Comparison of ENCODE assay signal across 21 mouse cellular contexts in the genomic region with DNA sequence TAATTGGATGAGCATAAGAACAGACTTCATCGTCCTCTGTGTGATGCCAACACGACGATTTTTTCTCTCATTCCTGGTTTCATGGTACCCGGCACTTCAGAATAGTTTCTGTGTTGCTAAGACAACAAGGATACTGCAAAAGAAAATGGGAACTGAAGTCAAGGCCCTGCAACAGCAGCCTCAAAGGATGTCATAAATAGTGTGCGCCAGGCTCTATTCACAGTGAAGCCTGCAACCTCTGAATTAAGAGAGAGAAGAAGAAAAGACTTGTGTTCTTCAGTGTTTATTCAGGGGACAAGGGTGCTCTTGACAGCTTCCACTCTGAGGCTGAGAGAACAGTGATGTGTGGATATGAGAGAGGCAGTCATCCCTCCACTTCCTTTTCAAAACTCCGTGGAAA. TPM values are rescaled to one million over a fixed set of nuclear protein-coding genes. Genes with fewer than 3 reads are reported as not detected.
A peak's percentile ranks its signal among the peaks of the same experiment; 100 is the strongest.
DNase-seq lines count a peak whose midpoint lies in the region; ATAC-seq and TF ChIP-seq lines count a peak whose summit lies in the region.
"Had no signal": no experiment of that assay in that cellular context is flagged by ENCODE, and none has a peak within 500 bp of the region (broad histone marks: within the 10 kb centered on the region; RNA-seq: fewer than 3 reads in every experiment).

No protein-coding gene starts in this region.

- WGBS in forebrain, embryonic 14.5 days: 37% methylated on average over 6 of the region's 6 CpGs
- WGBS in forebrain, embryonic 12.5 days: 37% methylated on average over 6 of the region's 6 CpGs
- WGBS in forebrain, postnatal 0 days: 22% methylated on average over 6 of the region's 6 CpGs
- WGBS in hindbrain, postnatal 0 days: 21% methylated on average over 6 of the region's 6 CpGs
- 16% methylated on average over 6 of the region's 6 CpGs for WGBS in neural tube, embryonic 13.5 days
- 62% methylated on average over 6 of the region's 6 CpGs for WGBS in intestine, embryonic 16.5 days

- no peaks in the 10 kb centered on the region for H3K9me3 ChIP-seq in forebrain, embryonic 14.5 days (replicated peaks; ENCODE audit: control insufficient read depth, low read length)
- peaks cover 5% of the 10 kb centered on the region; the same call in 1 of the 2 replicates for H3K9me3 ChIP-seq in forebrain, embryonic 12.5 days
- H3K9me3 ChIP-seq in forebrain, postnatal 0 days (ENCODE audit: low read length): no peaks in the 10 kb centered on the region
- H3K9me3 ChIP-seq in hindbrain, postnatal 0 days (ENCODE audit: low read length): no peaks in the 10 kb centered on the region
- 0 out of 2 replicates have a peak, but pooled peaks cover 7% of the 10 kb centered on the region for H3K9me3 ChIP-seq in neural tube, embryonic 13.5 days
- H3K9me3 ChIP-seq in intestine, embryonic 16.5 days (ENCODE audit: control insufficient read depth, low read length): no peaks in the 10 kb centered on the region
- H3K9me3 ChIP-seq: heart, embryonic 12.5 days; liver, embryonic 12.5 days; lung, embryonic 15.5 days had no signal

- H3K4me3 ChIP-seq in forebrain, embryonic 14.5 days (ENCODE audit: low read depth, low read length): no peak overlapping the region
- no peak overlapping the region for H3K4me3 ChIP-seq in forebrain, embryonic 12.5 days (replicated peaks)
- no peak overlapping the region for H3K4me3 ChIP-seq in forebrain, postnatal 0 days (ENCODE audit: low read depth, low read length)
- H3K4me3 ChIP-seq in hindbrain, postnatal 0 days (ENCODE audit: low read length): no peak overlapping the region
- H3K4me3 ChIP-seq in neural tube, embryonic 13.5 days: no peak overlapping the region
- no peak overlapping the region for H3K4me3 ChIP-seq in intestine, embryonic 16.5 days (ENCODE audit: low read length)
- H3K4me3 ChIP-seq: erythroblast, embryonic 14.5 days; heart, embryonic 12.5 days; liver, embryonic 12.5 days; lung, embryonic 15.5 days; megakaryocyte, embryonic 14.5 days had no signal

- H3K4me1 ChIP-seq in forebrain, embryonic 14.5 days (ENCODE audit: control insufficient read depth, insufficient read depth, low read length): no peaks in the 10 kb centered on the region
- peaks cover 8% of the 10 kb centered on the region for H3K4me1 ChIP-seq in forebrain, embryonic 12.5 days
- no peaks in the 10 kb centered on the region; the same call in 1 of the 2 replicates for H3K4me1 ChIP-seq in forebrain, postnatal 0 days (ENCODE audit: insufficient read depth)
- H3K4me1 ChIP-seq in hindbrain, postnatal 0 days (ENCODE audit: insufficient read depth, low read length): 0 out of 2 replicates have a peak, but pooled peaks cover 4% of the 10 kb centered on the region
- H3K4me1 ChIP-seq in neural tube, embryonic 13.5 days (replicated peaks): peaks cover 19% of the 10 kb centered on the region
- no peaks in the 10 kb centered on the region for H3K4me1 ChIP-seq in intestine, embryonic 16.5 days (ENCODE audit: control insufficient read depth, insufficient read depth, low read length)
- H3K4me1 ChIP-seq: liver, embryonic 12.5 days; lung, embryonic 15.5 days; megakaryocyte, embryonic 14.5 days had no signal

- no peak overlapping the region for H3K27ac ChIP-seq in forebrain, embryonic 14.5 days (ENCODE audit: low read depth, low read length)
- no peak overlapping the region for H3K27ac ChIP-seq in forebrain, embryonic 12.5 days
- H3K27ac ChIP-seq in forebrain, postnatal 0 days (ENCODE audit: low read depth, low read length): peak overlapping the region; percentile 64; the same call in 1 of the 2 replicates
- peak overlapping the region; percentile 32; the same call in 1 of the 2 replicates for H3K27ac ChIP-seq in hindbrain, postnatal 0 days
- H3K27ac ChIP-seq in neural tube, embryonic 13.5 days (replicated peaks): peak overlapping the region; percentile 68
- H3K27ac ChIP-seq in intestine, embryonic 16.5 days (ENCODE audit: low read length): no peak overlapping the region
- H3K27ac ChIP-seq: liver, embryonic 12.5 days; lung, embryonic 15.5 days had no signal

- no peak for TF ChIP-seq CTCF in forebrain, postnatal 0 days (IDR thresholded peaks at IDR 0.05; ENCODE audit: low read depth)
- no peak for TF ChIP-seq CTCF in hindbrain, postnatal 0 days (IDR thresholded peaks at IDR 0.05; ENCODE audit: low read depth)

- ATAC-seq in forebrain, embryonic 14.5 days: peak; percentile 30; the same call in 1 of the 2 replicates
- ATAC-seq in forebrain, embryonic 12.5 days (ENCODE audit: low FRiP score): no peak; the same call in 1 of the 2 replicates
- peak; percentile 78 for ATAC-seq in forebrain, postnatal 0 days
- ATAC-seq in hindbrain, postnatal 0 days: peak; percentile 69
- ATAC-seq in neural tube, embryonic 13.5 days (ENCODE audit: low read depth): peak; percentile 81
- no peak for ATAC-seq in intestine, embryonic 16.5 days
- ATAC-seq: liver, embryonic 12.5 days had no signal

- no peak overlapping the region for H3K4me2 ChIP-seq in forebrain, embryonic 14.5 days (ENCODE audit: low read length)
- H3K4me2 ChIP-seq in forebrain, embryonic 12.5 days: no peak overlapping the region
- H3K4me2 ChIP-seq in forebrain, postnatal 0 days (ENCODE audit: low read depth): no peak overlapping the region
- no peak overlapping the region for H3K4me2 ChIP-seq in hindbrain, postnatal 0 days (ENCODE audit: low read depth, low read length)
- H3K4me2 ChIP-seq in neural tube, embryonic 13.5 days: no peak overlapping the region
- H3K4me2 ChIP-seq in intestine, embryonic 16.5 days (ENCODE audit: low read depth, low read length): no peak overlapping the region
- H3K4me2 ChIP-seq: heart, embryonic 12.5 days; liver, embryonic 12.5 days; lung, embryonic 15.5 days had no signal

- no peak overlapping the region for H3K9ac ChIP-seq in forebrain, embryonic 14.5 days (ENCODE audit: low read length)
- H3K9ac ChIP-seq in forebrain, embryonic 12.5 days: no peak overlapping the region
- no peak overlapping the region for H3K9ac ChIP-seq in forebrain, postnatal 0 days
- no peak overlapping the region for H3K9ac ChIP-seq in hindbrain, postnatal 0 days (replicated peaks; ENCODE audit: low read length)
- no peak overlapping the region for H3K9ac ChIP-seq in neural tube, embryonic 13.5 days
- H3K9ac ChIP-seq in intestine, embryonic 16.5 days (ENCODE audit: low read depth, low read length): no peak overlapping the region
- H3K9ac ChIP-seq: heart, embryonic 12.5 days; liver, embryonic 12.5 days; lung, embryonic 15.5 days had no signal

- no peaks in the 10 kb centered on the region for H3K27me3 ChIP-seq in forebrain, embryonic 14.5 days (replicated peaks; ENCODE audit: control insufficient read depth, insufficient read depth, low read length)
- no peaks in the 10 kb centered on the region for H3K27me3 ChIP-seq in forebrain, embryonic 12.5 days
- no peaks in the 10 kb centered on the region for H3K27me3 ChIP-seq in forebrain, postnatal 0 days (ENCODE audit: insufficient read depth, low read length)
- H3K27me3 ChIP-seq in hindbrain, postnatal 0 days (ENCODE audit: insufficient read depth, low read length): no peaks in the 10 kb centered on the region
- H3K27me3 ChIP-seq in neural tube, embryonic 13.5 days: no peaks in the 10 kb centered on the region
- no peaks in the 10 kb centered on the region for H3K27me3 ChIP-seq in intestine, embryonic 16.5 days (replicated peaks; ENCODE audit: control insufficient read depth, insufficient read depth, low read length)
- H3K27me3 ChIP-seq: heart, embryonic 12.5 days; liver, embryonic 12.5 days; lung, embryonic 15.5 days; megakaryocyte, embryonic 14.5 days had no signal

- peak; percentile 39 for DNase-seq in forebrain, embryonic 14.5 days (ENCODE audit: low spot score)
- DNase-seq in forebrain, postnatal 0 days: peak; percentile 59
- peak; percentile 6 for DNase-seq in hindbrain, postnatal 0 days (ENCODE audit: low spot score)
- no peak for DNase-seq in kidney, postnatal 14 days
- DNase-seq in ovary, postnatal 10 days (ENCODE audit: low spot score): no peak
- DNase-seq: cerebellum, adult 11-12 months; cerebellum, postnatal 25 days; kidney, adult 11 months; kidney, postnatal 10 days; layer of hippocampus, adult 9-11 months; thymus, postnatal 25 days had no signal

- no peaks in the 10 kb centered on the region for H3K36me3 ChIP-seq in forebrain, embryonic 14.5 days (ENCODE audit: control insufficient read depth, insufficient read depth, low read length)
- no peaks in the 10 kb centered on the region for H3K36me3 ChIP-seq in forebrain, embryonic 12.5 days (replicated peaks)
- H3K36me3 ChIP-seq in forebrain, postnatal 0 days (ENCODE audit: insufficient read depth): no peaks in the 10 kb centered on the region; the same call in 1 of the 2 replicates
- no peaks in the 10 kb centered on the region for H3K36me3 ChIP-seq in hindbrain, postnatal 0 days (ENCODE audit: insufficient read depth, low read length)
- H3K36me3 ChIP-seq in neural tube, embryonic 13.5 days: peaks cover 7% of the 10 kb centered on the region; the same call in 1 of the 2 replicates
- no peaks in the 10 kb centered on the region for H3K36me3 ChIP-seq in intestine, embryonic 16.5 days (ENCODE audit: control insufficient read depth, insufficient read depth, low read length)
- H3K36me3 ChIP-seq: heart, embryonic 12.5 days; liver, embryonic 12.5 days; lung, embryonic 15.5 days had no signal

RNA-seq across cellular contexts. Expression of gene Kcnmb4, which starts 57.5 kb away (rescaled TPM):
- 17.5 and 18.0 TPM in 2 replicates for polyA plus RNA-seq in forebrain, embryonic 14.5 days (2014; fragmentation: Nextera tagmentation; extraction: Ambion mirVana)
- polyA plus RNA-seq in forebrain, embryonic 12.5 days (2016; fragmentation: Nextera tagmentation; extraction: Ambion mirVana): 9.3 and 10.9 TPM in 2 replicates
- 68.5 and 83.6 TPM in 2 replicates for total RNA-seq in forebrain, postnatal 0 days (2014; rRNA removed)
- polyA plus RNA-seq in forebrain, postnatal 0 days (2015; fragmentation: Nextera tagmentation; extraction: Ambion mirVana): 29.7 and 40.4 TPM in 2 replicates
- total RNA-seq in hindbrain, postnatal 0 days (2014; rRNA removed): 66.1 and 71.6 TPM in 2 replicates
- 30.1 and 31.4 TPM in 2 replicates for polyA plus RNA-seq in hindbrain, postnatal 0 days (2015; fragmentation: Nextera tagmentation; extraction: Ambion mirVana)
- 38.5 and 44.2 TPM in 2 replicates for polyA plus RNA-seq in neural tube, embryonic 13.5 days (2015; fragmentation: Nextera tagmentation; extraction: Ambion mirVana)
- 1.7 and 1.9 TPM in 2 replicates for polyA plus RNA-seq in intestine, embryonic 16.5 days (2015; fragmentation: Nextera tagmentation; extraction: Ambion mirVana)
- total RNA-seq: granulocyte monocyte progenitor cell, adult 5-6 weeks; MEL had no signal
- polyA plus RNA-seq: erythroblast, embryonic 14.5 days had no signal

Comparison
In these comparisons a context has a peak if more than half of its experiments do, and no peak if none do; other contexts are left out.
1. ATAC-seq: peak in forebrain, embryonic 14.5 days (single experiment), forebrain, postnatal 0 days (single experiment), hindbrain, postnatal 0 days (single experiment) and neural tube, embryonic 13.5 days (single experiment); none in forebrain, embryonic 12.5 days (single experiment) and intestine, embryonic 16.5 days (single experiment).
2. H3K27ac ChIP-seq: peak in forebrain, postnatal 0 days (single experiment), hindbrain, postnatal 0 days (single experiment) and neural tube, embryonic 13.5 days (single experiment); none in forebrain, embryonic 14.5 days (single experiment), forebrain, embryonic 12.5 days (single experiment) and intestine, embryonic 16.5 days (single experiment).
3. DNase-seq: peak in forebrain, embryonic 14.5 days (single experiment), forebrain, postnatal 0 days (single experiment) and hindbrain, postnatal 0 days (single experiment); none in kidney, postnatal 14 days (single experiment) and ovary, postnatal 10 days (single experiment).